Mouse (Mus musculus) adipose tissue, adult 10 weeks (tissue): ENCODE measurements around the gene Rnf220. TPM values are rescaled to one million over a fixed set of nuclear protein-coding genes. Genes with fewer than 3 reads are reported as not detected.

Source experiments
- polyA plus RNA-seq: library from polyadenylated mRNA; stranded (reverse); fragments of 350-450 nt; fragmentation: Illumina TruSeq; extraction: RNeasy Lipid Tissue Mini Kit (QIAGEN cat#74804); gene quantifications from one replicate; pipeline ENCODE4 v1.2.3, GENCODE M21; 2014; ENCODE audit warnings: low read depth, low replicate concordance

Rnf220 gene
- polyA plus RNA-seq = 69.6 TPM

GRCm38 (mm10) chr4:117496482-117497165 is at the start of gene Rnf220:
Rnf220 (minus strand) TSS chr4:117497052.

GRCm38 (mm10) chr4:117251801-117252316 is 245.0 kb downstream of the Rnf220 start, which contains the start of the genes Tmem53 and Armh1:
Tmem53 (plus strand) TSS chr4:117251951.
Armh1 (minus strand) TSS chr4:117252125.

Other genes starting within 250 kb of the Rnf220 start
- 36.8 TPM for gene Tmem53, start 245.1 kb downstream of the Rnf220 start, polyA plus RNA-seq
- 2.7 TPM for gene Armh1, start 244.9 kb downstream of the Rnf220 start, polyA plus RNA-seq
- gene Eri3, start 53.3 kb upstream of the Rnf220 start, polyA plus RNA-seq = 55.2 TPM
- 20.5 TPM for gene Dmap1, start 185.2 kb upstream of the Rnf220 start, polyA plus RNA-seq
- gene Gm12845, start 227.4 kb upstream of the Rnf220 start, polyA plus RNA-seq = not detected